Comparison of ENCODE assay signal across 19 mouse cellular contexts in the genomic region with DNA sequence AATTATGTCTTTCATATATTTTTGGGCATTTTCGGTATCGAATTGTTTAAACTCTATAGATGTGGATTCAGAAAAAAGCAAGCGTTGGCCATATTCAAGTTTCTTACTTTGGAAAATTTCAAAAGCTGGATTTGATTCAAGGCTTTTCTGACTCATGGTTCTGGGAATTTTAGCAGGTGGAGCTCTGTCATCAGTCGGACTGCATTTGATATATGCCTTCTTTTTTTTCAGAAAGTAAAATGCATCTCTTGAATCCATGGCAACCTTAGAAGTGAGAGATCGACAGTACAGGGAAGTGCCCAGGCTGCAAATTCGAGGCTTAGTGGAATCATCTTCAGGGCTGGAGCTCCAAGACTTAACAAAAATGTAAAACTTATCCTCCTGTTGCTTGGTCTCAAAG. TPM values are rescaled to one million over a fixed set of nuclear protein-coding genes. Genes with fewer than 3 reads are reported as not detected.
"Had no signal": no experiment of that assay in that cellular context is flagged by ENCODE, and none has a peak within 500 bp of the region (broad histone marks: within the 10 kb centered on the region; RNA-seq: fewer than 3 reads in every experiment).

No protein-coding gene starts in this region.

- H3K4me2 ChIP-seq: lung, embryonic 14.5 days; midbrain, embryonic 12.5 days; neural tube, embryonic 13.5 days; neural tube, embryonic 15.5 days had no signal

- H3K9me3 ChIP-seq: midbrain, embryonic 10.5 days; midbrain, embryonic 12.5 days; neural tube, embryonic 13.5 days; neural tube, embryonic 15.5 days had no signal

- H3K9ac ChIP-seq: lung, embryonic 14.5 days; midbrain, embryonic 12.5 days; neural tube, embryonic 13.5 days; neural tube, embryonic 15.5 days had no signal

- ATAC-seq: midbrain, embryonic 16.5 days had no signal

- H3K27ac ChIP-seq: midbrain, embryonic 10.5 days; midbrain, embryonic 12.5 days; neural tube, embryonic 13.5 days; neural tube, embryonic 15.5 days had no signal

- DNase-seq: lung, adult 18-20 months; lung, embryonic 14.5 days; lung, postnatal 10 days; lung, postnatal 4 days; midbrain, embryonic 14.5 days; retina, postnatal 1 day; right cerebral cortex, adult 18-20 months; right cerebral cortex, postnatal 25 days; right cerebral cortex, postnatal 4 days; spleen, adult 18-20 months; thymus, adult 18-20 months; thymus, postnatal 14 days; thymus, postnatal 36 days had no signal

- H3K4me3 ChIP-seq: midbrain, embryonic 10.5 days; midbrain, embryonic 12.5 days; myocyte; neural tube, embryonic 13.5 days; neural tube, embryonic 15.5 days had no signal

- H3K36me3 ChIP-seq: neural tube, embryonic 13.5 days; neural tube, embryonic 15.5 days had no signal

RNA-seq across cellular contexts. Expression of a gene that starts 33.0 kb away (rescaled TPM):
- polyA plus RNA-seq: myocyte had no signal
